Mouse (Mus musculus) C2C12 (cell line): ENCODE data around the gene Clstn1.

ENCODE experiments used
- CTCF ChIP-seq: IDR thresholded peaks from one replicate; pipeline ENCODE4 v1.5.1; 2011; ENCODE audit not compliant: control insufficient read depth, insufficient read depth, insufficient read length
- MAX ChIP-seq: IDR thresholded peaks from one replicate; pipeline ENCODE4 v1.6.1; 2011; ENCODE audit warnings: mild to moderate bottlenecking, control low read depth
- MYOG ChIP-seq: IDR thresholded peaks from one replicate; pipeline ENCODE4 v1.6.1; 2011; ENCODE audit not compliant: control insufficient read depth, insufficient read length; ENCODE audit errors: extremely low read depth
- USF1 ChIP-seq: IDR thresholded peaks from one replicate; pipeline ENCODE4 v1.6.1; 2011; ENCODE audit warnings: low read depth, mild to moderate bottlenecking, control low read depth, moderate library complexity

- no peak for TF ChIP-seq CTCF
- no peak for TF ChIP-seq MYOG
- TF ChIP-seq USF1 = no peak
- no peak for TF ChIP-seq MAX
Observed at GRCm38 (mm10) chr4:149553834-149554233, 32.4 kb upstream of the Clstn1 start.
